Mouse (Mus musculus) C2C12 (cell line): ENCODE data around the gene Htr3b.

Experiments used
- CTCF ChIP-seq: IDR thresholded peaks from one replicate; pipeline ENCODE4 v1.5.1; 2011; ENCODE audit not compliant: control insufficient read depth, insufficient read depth, insufficient read length
- MAX ChIP-seq: IDR thresholded peaks from one replicate; pipeline ENCODE4 v1.6.1; 2011; ENCODE audit warnings: mild to moderate bottlenecking, control low read depth
- MYOD1 ChIP-seq: IDR thresholded peaks from one replicate; pipeline ENCODE4 v1.6.1; 2011; ENCODE audit warnings: low read depth; ENCODE audit not compliant: control insufficient read depth, insufficient read length

GRCm38 (mm10) chr9:48916011-48916788 lies 48.6 kb downstream of the Htr3b start:
- TF ChIP-seq CTCF (no peak), MYOD1 (no peak), MAX (no peak)
